Mouse (Mus musculus): Measurements from ENCODE around the gene Nanos1.

GRCm38 (mm10) chr19:60730281-60730852 lies 25.4 kb upstream of the Nanos1 start:
- TF ChIP-seq GATA1 (IDR thresholded peaks at IDR 0.05; ENCODE audit: low read length) (no peak), TAL1 (IDR thresholded peaks at IDR 0.05; ENCODE audit: low read length) (no peak)
